Mouse (Mus musculus) right cerebral cortex, postnatal 4 days (tissue): ENCODE results near the gene Kcnq2.

Source experiments
- DNase-seq: peaks from one replicate; pipeline ENCODE4 v3.0.0-alpha.2; 2022

Gene Kcnq2

DNA sequence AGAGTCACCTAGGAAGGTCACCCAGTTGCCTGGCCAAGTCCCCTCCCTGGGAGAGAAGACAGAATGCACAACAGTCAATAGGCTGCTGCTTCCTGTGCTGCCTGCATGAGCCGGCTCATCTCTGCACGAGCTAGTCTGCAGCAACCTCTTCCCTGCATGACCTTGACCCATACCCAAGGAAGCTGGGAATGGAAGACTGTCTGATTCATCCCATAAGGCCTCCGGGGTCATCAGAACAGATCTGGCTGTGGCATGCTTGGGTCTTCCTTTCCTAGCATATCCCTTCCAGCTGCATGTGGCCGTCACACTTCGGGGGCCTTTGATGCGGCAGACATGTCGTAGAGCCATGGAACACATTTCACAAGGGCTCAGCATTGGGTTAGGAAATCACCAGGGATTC is 99.9 kb downstream of the Kcnq2 start:
- no peak for DNase-seq

DNA sequence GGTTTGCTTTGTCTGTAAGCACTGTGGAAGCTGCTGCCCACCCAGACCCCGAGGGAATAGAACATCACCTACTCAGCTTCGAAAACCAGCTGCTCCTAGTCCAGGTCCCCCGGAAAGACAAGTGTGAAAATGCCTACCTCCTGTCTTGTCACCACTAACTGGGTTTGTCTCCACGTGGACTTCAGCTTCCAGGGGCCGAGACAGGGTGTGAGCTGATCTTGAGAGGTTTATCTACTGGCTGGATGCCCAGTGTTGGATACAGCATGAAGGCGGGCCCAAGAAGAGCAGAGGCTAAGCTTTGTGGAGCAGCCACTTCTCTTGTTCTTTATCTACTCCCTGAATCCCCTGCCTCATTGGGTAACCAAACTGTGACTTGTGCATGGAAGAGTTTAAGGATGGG is 101.8 kb downstream of the Kcnq2 start:
- DNase-seq, result no peak

DNA sequence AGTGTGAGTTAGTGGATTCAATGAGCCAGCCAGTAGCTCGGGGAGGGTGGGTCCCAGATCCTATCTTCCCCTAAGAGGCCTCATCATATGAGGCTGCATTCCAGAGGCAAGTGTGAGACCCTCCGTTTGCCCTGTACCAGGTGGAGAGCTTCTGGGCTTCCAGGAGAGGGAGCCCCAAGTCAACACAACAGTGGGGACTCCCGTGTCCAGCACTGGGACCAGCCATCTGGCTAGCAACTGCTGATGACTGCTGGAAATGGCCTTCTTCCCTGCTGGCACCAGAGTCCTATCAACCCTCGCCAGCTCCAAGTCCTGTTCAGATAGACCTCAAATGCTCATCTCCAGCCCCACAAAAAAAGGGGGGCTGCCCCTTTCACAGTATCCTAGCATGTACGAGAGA is 102.7 kb downstream of the Kcnq2 start:
- peak; percentile 24 for DNase-seq

DNA sequence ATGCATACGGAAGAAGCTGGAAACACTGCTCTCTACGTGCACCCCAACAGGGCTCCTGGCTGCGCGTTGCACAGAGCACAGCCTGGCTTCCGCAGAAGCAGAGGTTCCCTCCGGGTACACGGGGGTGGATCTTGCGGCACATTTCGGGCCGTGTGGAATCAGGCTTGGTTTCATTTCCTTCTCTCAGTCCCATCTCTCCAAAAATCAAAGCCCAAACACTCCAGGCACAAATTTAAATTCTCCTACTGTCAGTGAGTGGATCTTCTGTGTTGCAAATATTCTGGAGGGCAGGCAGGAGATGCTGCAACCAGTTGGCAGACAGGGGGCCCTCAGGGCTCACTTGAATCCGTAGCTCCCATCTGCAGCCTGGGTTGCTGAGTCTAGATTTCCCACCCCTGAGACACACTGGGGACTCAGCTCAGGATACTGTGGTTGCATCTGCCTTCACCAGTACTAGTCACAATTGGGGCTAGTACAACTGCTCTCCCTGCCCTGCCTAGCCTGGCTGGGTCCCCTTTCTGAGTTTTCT is 103.6 kb downstream of the Kcnq2 start:
- DNase-seq, result no peak
